Mouse (Mus musculus): Measurements from ENCODE around the gene Myt1. TPM values are rescaled to one million over a fixed set of nuclear protein-coding genes. Genes with fewer than 3 reads are reported as not detected.

Myt1 gene
- not detected for total RNA-seq (2021)
- long read RNA-seq, experiment 1: 0 reads
- long read RNA-seq, experiment 2: 0 reads

DNA sequence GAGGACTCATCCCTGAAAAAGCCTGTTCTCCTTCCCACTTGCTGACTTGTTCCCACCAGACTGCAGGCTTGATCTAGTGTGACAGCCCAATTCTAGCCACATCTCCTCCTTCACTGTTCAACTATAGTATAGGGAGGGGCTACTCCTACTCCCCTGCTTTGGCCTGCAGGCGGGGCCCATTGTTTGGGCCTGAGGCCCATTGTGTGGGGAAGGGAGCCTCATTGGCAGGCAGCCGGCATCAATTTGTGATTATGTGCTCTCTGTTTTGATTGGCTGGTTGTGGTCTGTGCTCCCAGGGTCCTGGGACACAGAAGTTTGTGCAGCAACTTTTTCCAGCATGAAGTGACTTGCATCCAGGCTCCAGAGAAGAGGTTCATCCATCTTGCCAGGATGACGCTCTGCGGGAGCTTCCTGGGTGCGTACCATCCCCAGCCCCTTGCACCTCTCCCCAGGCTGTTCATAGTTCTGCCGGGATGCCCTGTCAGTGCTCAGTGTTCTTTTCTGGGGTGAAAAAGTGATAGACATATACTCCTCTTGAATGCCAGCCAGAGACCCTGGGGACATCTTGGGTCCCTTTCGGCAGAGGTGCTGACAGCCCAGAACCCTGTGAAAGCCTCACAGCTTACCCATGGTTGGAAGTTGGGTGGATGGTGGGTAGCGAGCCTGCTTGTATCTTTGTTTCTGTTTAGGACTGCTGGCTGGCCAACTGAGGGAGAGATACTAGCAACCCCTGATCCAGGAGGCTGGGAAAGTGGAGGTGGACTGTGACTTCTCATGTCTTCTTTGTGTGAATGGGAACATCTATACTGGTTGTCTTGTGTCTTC, at the start of gene Myt1:
Gene Myt1, plus strand, starts transcription at position 327 of the 825 bp plus-strand sequence.
- intact Hi-C loops (cut with DNase I): no loop called here
- no peak for DNase-seq
- Histone ChIP-seq H3K4me3 (no peak within 1 kb of the TSS), H3K27ac (no peak within 1 kb of the TSS)
- no peak for TF ChIP-seq CTCF (IDR thresholded peaks at IDR 0.05)

DNA sequence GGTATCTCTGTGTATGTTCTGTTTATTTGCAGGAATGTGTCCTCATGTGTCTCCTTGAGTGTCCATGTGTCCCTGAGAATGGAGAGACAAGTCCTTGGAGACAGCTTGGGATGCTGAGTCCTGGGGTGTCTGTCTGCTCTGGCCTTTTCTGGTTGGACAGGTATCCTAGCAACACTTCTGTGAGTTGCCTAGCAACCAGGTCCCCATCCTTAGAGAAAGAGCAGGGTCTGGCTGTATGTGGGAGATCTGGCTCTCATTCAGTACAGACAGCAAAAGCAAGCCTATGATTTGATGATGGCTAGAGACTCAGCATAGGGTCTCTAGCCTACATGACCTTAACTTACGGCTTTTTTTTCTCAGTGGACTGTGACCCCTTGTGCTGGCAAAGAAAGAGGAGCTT, 49.4 kb upstream of the Myt1 start:
- Histone ChIP-seq H3K27ac (no peak overlapping the region), H3K4me3 (no peak overlapping the region)
- no peak for TF ChIP-seq CTCF (IDR thresholded peaks at IDR 0.05)
- intact Hi-C loops (cut with DNase I): no loop called here
- DNase-seq: no peak

DNA sequence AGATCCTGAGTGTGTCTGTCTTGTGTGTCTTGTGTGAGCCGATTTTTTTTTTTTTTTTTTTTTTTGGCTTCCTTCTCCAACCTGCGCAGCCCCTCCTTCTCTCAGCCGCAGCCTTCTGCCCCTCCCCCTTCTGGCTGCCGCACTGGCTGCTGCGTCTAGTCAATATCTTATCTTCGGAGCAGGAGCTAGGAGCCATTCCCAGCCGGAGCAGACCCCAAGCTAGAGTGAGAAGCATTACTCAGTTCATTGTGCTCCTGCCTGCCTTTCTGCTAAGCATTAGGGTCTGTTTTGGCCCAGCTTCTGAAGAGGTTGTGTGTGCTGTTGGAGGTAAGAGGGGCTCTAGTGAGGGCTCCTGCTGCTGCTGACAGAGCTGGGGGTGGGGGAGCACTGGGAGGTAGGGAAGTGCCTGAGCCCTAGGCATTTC, 48.2 kb upstream of the Myt1 start, which contains the start of gene Oprl1:
Gene Oprl1, plus strand, starts transcription at position 114 of the 424 bp plus-strand sequence.
- no peak within 1 kb of the TSS for H3K27ac ChIP-seq
- intact Hi-C loops (cut with DNase I): no loop called here
- no peak for TF ChIP-seq CTCF (IDR thresholded peaks at IDR 0.05)
- H3K4me3 ChIP-seq: no peak within 1 kb of the TSS
- no peak for DNase-seq

DNA sequence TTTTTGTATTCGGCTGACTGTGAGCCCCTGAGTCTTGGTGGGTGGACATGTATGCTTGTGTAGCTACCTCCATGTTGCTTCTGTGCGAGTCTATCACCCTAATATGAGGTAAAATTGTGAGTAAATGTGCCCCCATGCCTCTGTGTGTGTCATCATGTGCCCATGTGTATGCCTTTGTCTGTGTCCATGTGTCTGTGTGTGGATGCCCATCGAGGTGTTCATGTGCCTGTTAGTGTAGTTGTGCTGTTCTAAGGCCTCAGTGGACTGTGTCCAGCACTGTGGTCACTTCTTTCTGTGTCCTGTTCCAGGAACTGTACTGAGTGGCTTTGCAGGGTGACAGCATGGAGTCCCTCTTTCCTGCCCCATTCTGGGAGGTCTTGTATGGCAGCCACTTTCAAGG, 47.8 kb upstream of the Myt1 start:
- intact Hi-C loops (cut with DNase I): no loop called here
- DNase-seq: no peak
- Histone ChIP-seq H3K27ac (no peak overlapping the region), H3K4me3 (no peak overlapping the region)
- no peak for TF ChIP-seq CTCF (IDR thresholded peaks at IDR 0.05)

DNA sequence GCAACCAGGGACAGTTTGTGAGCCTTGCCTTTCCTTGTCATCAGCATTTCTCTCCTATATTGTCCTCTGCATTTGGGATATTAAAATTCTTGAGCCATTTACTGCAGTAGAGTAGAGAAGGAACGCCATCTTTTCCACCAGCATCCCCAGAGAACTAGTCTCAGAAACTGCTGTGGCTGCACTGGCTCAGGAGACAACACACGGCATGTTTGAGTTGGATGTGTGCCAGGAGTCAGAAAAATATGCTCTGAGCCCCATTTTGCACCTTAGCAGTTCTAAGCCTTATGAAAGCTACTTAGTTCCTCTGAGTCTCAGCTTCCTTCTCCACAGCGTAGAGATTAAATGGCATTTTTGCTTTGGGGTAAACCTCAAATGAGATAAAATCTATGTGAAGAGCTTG, 46.1 kb upstream of the Myt1 start:
- TF ChIP-seq CTCF (IDR thresholded peaks at IDR 0.05): no peak
- no peak for DNase-seq
- H3K4me3 ChIP-seq: no peak overlapping the region
- intact Hi-C loops (cut with DNase I): no loop called here
- H3K27ac ChIP-seq: no peak overlapping the region

DNA sequence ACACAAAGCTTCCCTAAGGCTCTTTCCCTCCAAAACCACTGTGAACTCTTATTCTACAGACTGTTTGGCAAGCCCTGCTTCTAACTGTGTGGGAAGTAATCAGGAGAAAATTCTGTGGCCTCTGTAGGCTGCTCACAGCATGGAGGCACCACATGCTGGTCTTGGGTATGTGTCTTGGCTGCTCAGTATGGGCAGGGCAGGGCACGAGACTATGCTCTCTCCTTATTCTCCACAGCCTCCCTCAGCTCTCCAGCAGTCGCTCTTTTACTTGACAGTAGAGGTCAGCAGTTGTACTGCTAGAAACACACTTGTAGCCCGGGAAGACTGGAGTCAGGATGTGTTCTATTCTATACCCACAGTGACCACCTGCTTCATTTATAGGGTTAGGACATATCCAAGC, 43.1 kb upstream of the Myt1 start:
- DNase-seq: no peak
- intact Hi-C loops (cut with DNase I): no loop called here
- Histone ChIP-seq H3K4me3 (no peak overlapping the region), H3K27ac (no peak overlapping the region)
- no peak for TF ChIP-seq CTCF (IDR thresholded peaks at IDR 0.05)

DNA sequence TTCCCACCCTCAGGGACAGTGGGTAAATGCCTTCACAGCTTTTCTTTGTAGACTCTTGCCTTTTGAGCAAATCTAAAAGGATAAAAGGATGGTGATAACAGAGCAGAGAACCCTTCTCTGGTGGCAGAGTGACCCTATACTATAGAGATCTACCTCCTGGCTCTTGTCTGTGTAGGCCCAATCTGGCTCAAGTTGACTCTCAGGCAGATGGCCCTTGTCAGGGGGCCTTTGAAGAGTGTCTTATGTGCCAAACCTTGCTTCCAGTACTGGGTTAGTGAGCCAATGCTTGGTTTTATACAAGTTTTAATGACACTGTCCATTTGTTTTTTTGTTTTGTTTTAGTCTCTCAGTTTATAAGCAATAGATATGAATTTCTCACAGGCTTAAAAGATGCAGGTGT, 41.9 kb upstream of the Myt1 start:
- DNase-seq: no peak
- Histone ChIP-seq H3K27ac (no peak overlapping the region), H3K4me3 (no peak overlapping the region)
- intact Hi-C loops (cut with DNase I): no loop called here
- TF ChIP-seq CTCF (IDR thresholded peaks at IDR 0.05): no peak

DNA sequence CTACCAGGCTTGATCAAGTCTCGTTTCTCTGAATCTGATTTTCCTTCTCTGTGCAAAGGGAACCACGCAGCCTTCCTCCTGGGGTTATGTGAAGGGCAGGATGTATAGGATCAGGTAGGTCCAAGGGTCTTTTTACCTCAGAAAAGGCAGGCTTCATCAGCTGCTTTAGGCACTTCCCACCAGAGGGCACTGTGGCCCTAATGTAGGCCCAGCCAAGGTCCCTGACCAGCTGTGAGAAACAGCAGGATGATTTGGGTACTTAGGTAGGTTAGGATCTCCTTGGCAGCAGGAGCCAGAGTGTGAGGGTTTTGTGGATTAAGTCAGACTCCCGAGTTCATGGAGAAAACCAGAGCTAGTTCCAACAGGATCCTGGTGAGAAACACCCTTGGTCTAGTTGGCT, 40.9 kb upstream of the Myt1 start:
- TF ChIP-seq CTCF (IDR thresholded peaks at IDR 0.05): peak; percentile 42

DNA sequence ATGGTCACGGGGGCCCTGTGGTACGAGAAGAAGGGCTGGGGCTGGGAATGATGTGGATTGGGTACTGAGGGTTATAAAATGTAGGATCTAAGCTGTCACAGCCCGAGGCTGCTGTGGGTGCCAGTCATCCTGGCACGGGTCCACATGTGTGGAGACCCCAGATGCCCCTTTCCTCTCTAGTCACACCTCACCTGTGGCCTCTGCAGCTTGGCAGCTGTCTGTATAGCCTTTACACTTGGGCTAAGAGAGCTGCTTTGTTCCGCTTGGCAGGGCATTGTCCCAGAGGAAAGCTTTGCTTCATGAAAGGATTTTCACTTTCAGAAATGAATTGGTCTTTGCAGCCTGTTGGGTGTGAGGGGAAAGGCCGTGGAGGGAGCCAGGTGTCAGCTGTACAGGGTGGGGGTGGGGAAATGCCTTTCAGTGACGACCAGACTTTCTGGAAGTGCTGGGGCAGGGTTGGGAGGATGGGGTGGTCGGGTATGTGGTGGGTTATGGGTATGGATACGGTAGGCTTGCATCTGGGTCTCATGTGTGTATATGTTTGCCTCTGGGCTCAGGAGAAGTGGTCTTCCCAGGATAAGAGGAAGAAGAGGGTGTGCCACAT, 35.4 kb upstream of the Myt1 start:
- intact Hi-C loops (cut with DNase I): no loop called here
- Histone ChIP-seq H3K4me3 (no peak overlapping the region), H3K27ac (no peak overlapping the region)
- no peak for TF ChIP-seq CTCF (IDR thresholded peaks at IDR 0.05)
- no peak for DNase-seq

More for the DNA sequence above, 40.9 kb upstream of the Myt1 start:
- Histone ChIP-seq H3K27ac (no peak overlapping the region), H3K4me3 (no peak overlapping the region)
- intact Hi-C loops (cut with DNase I): no loop called here
- no peak for DNase-seq

DNA sequence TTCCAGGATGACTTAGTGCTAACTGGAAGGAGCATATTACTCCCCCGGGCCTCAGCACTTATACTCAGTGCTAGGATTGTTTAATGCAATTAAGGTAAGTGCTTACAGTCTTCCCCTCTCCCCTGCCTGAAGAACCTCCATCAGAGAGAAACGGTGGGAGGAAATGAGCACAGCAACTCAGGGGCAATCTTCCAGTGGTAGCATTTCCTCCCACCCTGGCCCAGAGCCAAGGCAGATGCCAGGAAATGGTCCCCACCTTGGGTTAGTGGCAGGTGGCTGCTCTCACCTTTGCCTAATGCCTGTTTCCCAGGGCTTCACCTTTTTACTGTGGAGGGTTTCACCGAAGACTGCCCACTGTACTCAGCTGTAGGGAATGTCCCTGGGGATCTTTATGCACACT, 33.1 kb upstream of the Myt1 start:
- TF ChIP-seq CTCF (IDR thresholded peaks at IDR 0.05): no peak
- no peak overlapping the region for H3K4me3 ChIP-seq
- no peak for DNase-seq
- H3K27ac ChIP-seq: no peak overlapping the region
- intact Hi-C loops (cut with DNase I): no loop called here

DNA sequence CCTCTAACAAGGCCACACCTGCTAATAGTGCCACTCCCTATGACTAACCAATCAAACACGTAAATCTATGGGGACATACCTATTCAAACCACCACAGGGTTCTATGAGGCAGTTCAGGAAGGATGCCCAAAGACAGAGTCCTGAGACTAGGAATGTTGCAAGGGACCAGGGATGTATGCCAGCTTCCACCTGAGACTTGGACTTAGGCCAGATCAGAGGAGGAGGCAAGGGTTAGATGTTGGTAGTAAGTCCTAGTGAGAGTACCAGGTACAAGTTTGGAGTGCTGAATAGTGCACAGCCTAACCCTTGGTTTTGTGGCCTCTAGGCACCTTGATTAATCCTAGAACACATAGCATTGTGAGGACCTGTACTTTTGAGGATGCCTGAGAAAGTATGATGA, 10.5 kb upstream of the Myt1 start:
- no peak for DNase-seq
- Histone ChIP-seq H3K4me3 (no peak overlapping the region), H3K27ac (no peak overlapping the region)
- TF ChIP-seq CTCF (IDR thresholded peaks at IDR 0.05): no peak
- intact Hi-C loops (cut with DNase I): no loop called here

DNA sequence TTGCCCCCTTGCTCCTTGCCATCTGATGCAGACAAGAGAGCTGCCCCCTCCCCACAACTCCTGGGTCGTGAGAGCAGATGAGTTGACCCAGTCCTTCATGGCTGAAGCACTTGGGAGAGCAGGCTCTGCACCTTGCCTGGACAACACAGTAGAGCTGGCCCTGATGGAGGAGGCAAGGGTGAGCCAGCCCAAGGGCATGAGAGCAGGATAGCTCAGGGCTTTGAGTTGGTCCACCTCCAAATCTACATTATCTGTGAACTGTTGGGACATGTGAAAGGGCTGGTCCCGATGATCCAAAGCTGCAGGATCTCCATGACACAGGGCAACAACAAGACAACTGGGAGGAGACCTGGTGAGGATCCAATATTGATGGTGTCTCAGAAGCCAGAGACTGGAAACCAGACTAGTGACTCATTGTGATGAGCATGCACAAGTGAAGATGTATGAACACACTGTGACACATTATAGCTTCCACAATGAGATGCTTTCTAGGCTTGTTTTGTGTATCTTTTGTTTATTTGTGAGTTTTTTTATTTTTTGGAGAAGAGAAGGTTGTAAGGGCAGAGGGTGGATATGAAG, 4.9 kb upstream of the Myt1 start:
- Histone ChIP-seq H3K4me3 (no peak overlapping the region), H3K27ac (no peak overlapping the region)
- intact Hi-C loops (cut with DNase I): no loop called here
- no peak for DNase-seq
- no peak for TF ChIP-seq CTCF (IDR thresholded peaks at IDR 0.05)

DNA sequence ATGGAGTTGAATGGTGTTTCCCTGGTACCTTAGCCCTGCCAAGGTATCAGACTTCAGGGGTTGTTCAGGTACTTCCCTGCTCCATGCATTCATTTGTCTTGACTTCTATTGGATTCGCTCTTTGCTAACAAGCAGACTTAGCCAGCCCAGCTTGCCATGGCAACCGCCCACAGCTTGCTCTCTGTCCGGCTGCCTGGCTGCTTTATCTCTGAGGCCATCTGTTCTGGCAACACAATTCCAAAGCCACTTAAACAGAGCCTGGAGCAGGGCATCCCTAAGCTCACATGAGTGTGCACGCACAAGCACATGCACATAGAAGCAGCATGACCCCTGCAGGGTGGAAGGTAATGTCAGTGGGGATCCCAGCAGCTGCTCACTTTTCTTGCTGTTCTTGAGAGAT, 4.1 kb upstream of the Myt1 start:
- no peak for DNase-seq
- Histone ChIP-seq H3K4me3 (no peak overlapping the region), H3K27ac (no peak overlapping the region)
- no peak for TF ChIP-seq CTCF (IDR thresholded peaks at IDR 0.05)
- intact Hi-C loops (cut with DNase I): no loop called here
